Mouse (Mus musculus) granulocyte monocyte progenitor cell, adult 5-6 weeks (primary cell): ENCODE data around the gene Prss27. TPM values are rescaled to one million over a fixed set of nuclear protein-coding genes. Genes with fewer than 3 reads are reported as not detected.
"Not testable (repeated sequence)": the region's sequence is repeated elsewhere in the genome, so short reads cannot be mapped to it uniquely, and the experiment has no call there.

Experiments used
- ATAC-seq: replicated peaks from 2 replicates; pipeline ENCODE4 v1.8.0; 2016; ENCODE audit warnings: mild to moderate bottlenecking, moderate TSS enrichment, inconsistent platforms; ENCODE audit not compliant: poor library complexity, severe bottlenecking
- total RNA-seq, 2 experiments: library from RNA; stranded (forward) in 1 of 2; stranded (reverse) in 1 of 2; fragments of 200-712, 200-1000 nt in 1 of 2; fragments of >200 nt in 1 of 2; fragmentation: Nextera tagmentation in 1 of 2; gene quantifications; 2 replicates each; pipeline ENCODE4 v1.2.3; 2014 to 2017

Prss27 gene
- total RNA-seq, 2 experiments from 2014 or later = not detected

DNA sequence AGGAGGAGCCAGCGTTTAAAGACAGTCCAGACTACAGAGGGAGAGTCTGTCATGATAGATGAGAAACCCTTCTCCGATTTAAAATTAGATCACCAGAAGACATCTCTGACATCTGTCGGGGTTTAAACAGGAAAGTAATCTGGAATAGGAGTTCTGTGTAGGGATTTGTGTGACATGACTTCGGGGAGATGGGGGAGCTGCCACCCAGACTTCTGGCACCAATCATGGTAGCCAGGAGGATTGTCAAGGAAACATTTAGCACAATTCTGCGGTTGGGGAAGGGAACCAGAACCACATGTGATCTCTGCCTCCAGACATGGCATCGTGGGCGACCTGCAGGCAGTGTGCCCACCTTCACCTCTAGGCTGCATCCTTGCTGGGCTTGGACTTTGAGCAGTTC is 8.5 kb upstream of the Prss27 start:
- no peak for ATAC-seq

- no peak for ATAC-seq
Measured at GRCm38 (mm10) chr17:24030551-24030950, 7.4 kb upstream of the Prss27 start.

GRCm38 (mm10) chr17:24035087-24035486 is 2.9 kb upstream of the Prss27 start:
- no peak for ATAC-seq

DNA sequence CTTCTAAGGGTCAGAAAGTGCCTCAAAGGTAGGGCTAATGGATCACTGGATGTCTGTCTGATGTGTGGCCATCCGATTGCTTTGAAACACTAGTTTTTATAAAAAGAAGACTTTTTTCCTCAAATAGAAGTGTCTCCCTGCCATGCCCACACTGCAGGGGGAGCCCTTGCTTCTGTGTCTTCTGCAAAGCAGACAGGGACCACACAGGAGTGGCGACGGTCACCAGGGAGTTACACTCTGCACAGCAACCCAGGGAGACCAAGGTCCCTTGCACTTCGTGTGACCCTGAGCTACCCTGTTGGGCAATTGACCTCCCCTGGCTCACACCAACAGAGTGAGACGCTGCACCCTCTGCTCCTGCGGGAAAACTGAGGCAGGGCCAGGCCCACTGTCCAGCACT is 990 bp upstream of the Prss27 start:
- peak; percentile 43 for ATAC-seq

GRCm38 (mm10) chr17:24037360-24037759 is 584 bp upstream of the Prss27 start:
- peak; percentile 64 for ATAC-seq

- no peak for ATAC-seq
Measured at GRCm38 (mm10) chr17:24044482-24044881, 6.5 kb downstream of the Prss27 start.

- no peak for ATAC-seq
Measured at GRCm38 (mm10) chr17:24045608-24046007, 7.7 kb downstream of the Prss27 start.

GRCm38 (mm10) chr17:24046026-24046425 is 8.1 kb downstream of the Prss27 start:
- ATAC-seq = no peak; the same call in 1 of the 2 replicates

GRCm38 (mm10) chr17:24048053-24048452 is 10.1 kb downstream of the Prss27 start:
- ATAC-seq = no peak

DNA sequence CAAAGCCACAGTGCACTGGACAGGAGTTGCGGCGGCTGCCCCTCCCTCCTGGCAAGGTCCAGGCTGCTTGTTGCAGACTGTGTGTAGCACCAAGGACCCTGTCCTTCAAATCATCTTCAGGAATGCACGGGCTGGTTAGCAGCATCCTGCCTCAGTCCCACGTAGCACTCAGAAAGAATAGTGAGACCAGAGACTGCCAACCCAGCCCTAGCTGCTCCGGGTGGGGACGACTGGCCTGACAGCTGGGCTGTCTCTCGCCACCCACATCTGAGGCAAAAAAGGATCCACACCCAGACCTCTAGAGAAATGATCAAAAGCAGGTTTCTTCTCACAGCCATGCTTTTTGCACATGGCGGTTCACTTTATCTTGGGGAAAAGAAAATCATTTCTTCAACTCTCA is 11.1 kb downstream of the Prss27 start:
- no peak for ATAC-seq

GRCm38 (mm10) chr17:24056636-24057625 is 19.0 kb downstream of the Prss27 start:
- ATAC-seq = no peak

- no peak for ATAC-seq
Measured at GRCm38 (mm10) chr17:24057730-24058245, 19.8 kb downstream of the Prss27 start.

DNA sequence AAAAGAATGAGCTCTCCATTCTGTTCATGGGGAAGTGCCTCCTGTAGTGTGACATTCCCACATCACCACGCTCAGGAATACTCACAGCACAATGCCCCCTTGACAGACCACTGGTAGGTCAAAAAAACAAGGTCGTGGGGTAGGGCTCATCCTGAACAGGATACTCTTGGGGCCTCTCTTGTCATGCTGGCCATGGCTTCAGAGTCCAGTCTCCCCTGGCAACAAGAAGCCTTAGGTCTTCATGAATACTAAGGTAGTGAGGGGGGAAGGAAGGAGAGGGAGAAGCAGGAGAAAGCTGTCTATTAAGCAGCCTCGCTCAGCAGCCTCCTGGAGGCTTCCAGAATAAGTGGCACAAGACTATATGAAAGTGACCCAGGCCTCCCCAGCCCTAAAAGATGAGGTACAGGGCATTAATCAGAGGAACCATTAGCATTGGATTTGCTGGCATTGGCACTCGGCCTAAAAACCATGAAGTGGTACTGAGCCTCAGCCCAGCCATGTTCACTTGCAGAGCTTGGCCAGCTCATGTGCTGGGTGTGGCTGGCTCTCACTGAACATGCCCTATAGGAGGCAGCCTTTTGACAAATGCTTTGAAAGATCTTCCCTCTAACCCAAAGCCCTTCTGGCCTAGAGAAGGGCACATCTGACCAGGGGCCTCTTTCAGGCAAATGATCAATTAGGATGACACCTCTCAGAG is 24.7 kb downstream of the Prss27 start:
- no peak for ATAC-seq

- no peak for ATAC-seq
Measured at GRCm38 (mm10) chr17:24068271-24068670, 30.3 kb downstream of the Prss27 start.

DNA sequence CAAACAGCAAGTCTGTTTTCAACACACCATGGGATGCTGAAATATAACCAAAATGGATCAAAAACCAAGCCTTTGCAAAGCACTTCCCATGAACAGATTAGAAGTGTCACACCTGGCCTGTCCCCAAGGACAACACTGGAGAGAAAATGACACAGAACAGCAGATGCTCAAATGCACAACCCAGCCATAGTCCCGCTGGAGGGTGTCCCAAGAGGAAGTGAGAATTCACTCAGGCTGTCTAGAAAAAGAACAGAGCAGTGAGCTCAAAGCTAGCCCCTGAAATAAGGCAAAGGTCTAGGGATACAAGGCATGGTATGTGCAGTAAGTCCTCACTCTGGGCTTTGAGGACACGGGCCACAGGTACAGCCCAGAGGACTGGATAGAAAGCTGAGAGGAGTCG is 31.6 kb downstream of the Prss27 start:
- ATAC-seq = 0 out of 2 replicates have a peak, but pooled peaks have one; percentile 16

DNA sequence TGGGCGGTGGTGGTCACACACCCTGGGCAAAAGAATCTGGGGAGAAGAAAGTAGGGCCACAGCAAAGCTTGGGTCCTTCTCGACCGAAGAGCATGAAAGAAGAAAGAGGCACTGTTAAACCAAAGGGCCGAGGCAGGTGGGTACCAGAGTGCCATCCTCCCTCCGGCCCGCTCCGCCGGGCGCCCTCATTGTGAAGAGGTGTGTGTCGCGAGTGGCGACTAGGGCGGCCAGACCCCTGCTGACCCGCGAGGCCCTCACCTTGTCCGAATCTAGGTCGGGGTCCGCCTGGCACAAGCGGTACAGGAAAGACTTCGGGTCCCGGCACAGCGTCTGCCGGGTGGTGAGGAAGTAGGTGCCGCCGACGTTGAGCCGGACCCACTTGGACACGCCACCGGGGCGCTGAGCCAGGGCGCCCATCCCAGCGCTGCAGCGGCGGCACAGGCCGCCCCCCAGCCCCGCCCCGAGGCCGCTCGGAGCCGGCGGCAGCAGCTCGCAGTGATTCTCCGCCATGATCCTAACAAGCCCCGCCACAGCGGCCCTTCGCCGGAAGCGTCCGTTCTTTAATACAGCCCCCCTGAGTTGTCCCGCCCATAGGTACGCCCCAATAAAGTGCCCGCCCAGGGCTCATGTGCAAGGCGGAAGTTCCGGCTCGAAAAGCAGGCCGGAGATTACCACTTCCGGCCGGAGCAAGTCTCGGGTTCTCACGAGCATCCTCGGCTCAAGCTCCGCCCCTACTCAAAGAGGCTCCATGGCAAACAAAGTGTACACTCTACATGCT is 35.2 kb downstream of the Prss27 start, which contains the start of gene Kctd5:
TSS of gene Kctd5 (minus strand) at position 567 of the 778 bp plus-strand sequence.
- peak; percentile 96 for ATAC-seq

GRCm38 (mm10) chr17:24077101-24077500 is 39.2 kb downstream of the Prss27 start:
- ATAC-seq = no peak

- ATAC-seq = no peak
Measured at GRCm38 (mm10) chr17:24084593-24084992, 46.6 kb downstream of the Prss27 start.

- not testable (repeated sequence) for ATAC-seq
Measured at GRCm38 (mm10) chr17:24086399-24086798, 48.5 kb downstream of the Prss27 start.

DNA sequence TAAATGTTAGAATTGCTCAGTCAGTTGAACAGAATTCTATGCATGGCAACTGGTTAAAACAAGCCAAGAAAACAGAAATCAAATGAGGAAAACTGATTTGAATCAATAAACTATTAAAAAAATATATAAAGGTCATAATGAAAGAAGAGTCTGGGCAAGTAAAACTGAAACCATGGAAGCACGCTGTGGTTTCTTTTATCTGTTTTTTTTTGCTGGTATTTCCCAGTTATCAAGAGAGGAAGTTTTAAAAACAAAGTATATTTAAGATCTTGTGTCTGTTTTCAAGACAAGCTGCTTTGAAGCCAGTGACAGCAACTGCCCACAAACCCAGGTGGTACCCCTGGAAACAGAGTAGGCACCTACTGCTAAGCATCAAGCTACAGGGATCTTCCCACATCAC is 52.6 kb downstream of the Prss27 start:
- no peak for ATAC-seq
